Mouse (Mus musculus) heart, adult 18-20 months (tissue): ENCODE results near the gene Aanat. TPM values are rescaled to one million over a fixed set of nuclear protein-coding genes. Genes with fewer than 3 reads are reported as not detected.
"Not testable (repeated sequence)": the region's sequence is repeated elsewhere in the genome, so short reads cannot be mapped to it uniquely, and the experiment has no call there.

Experiments
- DNase-seq, 2 experiments: peaks; one replicate each; pipeline ENCODE4 v3.0.0; 2021 to 2022; ENCODE audit warnings: mixed read lengths in 1 of 2
- total RNA-seq, 2 experiments: library from RNA; stranded (reverse); gene quantifications; 2 replicates each; pipeline ENCODE4 v1.2.3; 2021

The Aanat gene
- total RNA-seq, 2 experiments from 2014 or later = not detected

GRCm38 (mm10) chr11:116609965-116610630 is 23.9 kb downstream of the Aanat start:
- DNase-seq = no peak

- DNase-seq = not testable (repeated sequence)
Measured at GRCm38 (mm10) chr11:116611168-116611567, 24.9 kb downstream of the Aanat start.

GRCm38 (mm10) chr11:116611883-116612282 is 25.7 kb downstream of the Aanat start:
- DNase-seq = no peak

- DNase-seq = no peak
Measured at GRCm38 (mm10) chr11:116612554-116612953, 26.3 kb downstream of the Aanat start.

GRCm38 (mm10) chr11:116613234-116613633 is 27.0 kb downstream of the Aanat start:
- DNase-seq = no peak

GRCm38 (mm10) chr11:116615735-116616437 is 29.7 kb downstream of the Aanat start:
- peak; percentile 73 to 87 for DNase-seq

- DNase-seq = peak; percentile 36 to 45
Measured at GRCm38 (mm10) chr11:116616438-116617118, 30.3 kb downstream of the Aanat start.

GRCm38 (mm10) chr11:116617641-116618040 is 31.4 kb downstream of the Aanat start:
- DNase-seq = peak; percentile 58 to 63

- DNase-seq = no peak
Measured at GRCm38 (mm10) chr11:116618666-116619065, 32.4 kb downstream of the Aanat start.

- peak; percentile 46 to 49 for DNase-seq
Measured at GRCm38 (mm10) chr11:116619156-116619555, 32.9 kb downstream of the Aanat start.

GRCm38 (mm10) chr11:116619561-116619960 is 33.3 kb downstream of the Aanat start:
- DNase-seq = no peak

- DNase-seq = peak in 1 of 2 experiments; percentile 32
Measured at GRCm38 (mm10) chr11:116620073-116620472, 33.8 kb downstream of the Aanat start.

GRCm38 (mm10) chr11:116620559-116621253 is 34.5 kb downstream of the Aanat start:
- DNase-seq = no peak

- DNase-seq = peak; percentile 90 to 95
Measured at GRCm38 (mm10) chr11:116621258-116621704, 35.0 kb downstream of the Aanat start.

- peak in 1 of 2 experiments; percentile 55 for DNase-seq
Measured at GRCm38 (mm10) chr11:116623281-116624124, 37.3 kb downstream of the Aanat start.

GRCm38 (mm10) chr11:116624131-116624832 is 38.0 kb downstream of the Aanat start:
- peak; percentile 89 for DNase-seq

- DNase-seq = peak in 1 of 2 experiments; percentile 73
Measured at GRCm38 (mm10) chr11:116625081-116626000, 39.1 kb downstream of the Aanat start.

GRCm38 (mm10) chr11:116626299-116627071 is 40.3 kb downstream of the Aanat start, which contains the start of gene Rhbdf2:
TSS of gene Rhbdf2 (minus strand) at chr11:116627019.
- DNase-seq = no peak
